ENCODE assay signal across 19 mouse cellular contexts in genomic region chr8:13299571-13299970, GRCm38 (mm10). TPM values are rescaled to one million over a fixed set of nuclear protein-coding genes. Genes with fewer than 3 reads are reported as not detected.
"Had no signal": no experiment of that assay in that cellular context is flagged by ENCODE, and none has a peak within 500 bp of the region (broad histone marks: within the 10 kb centered on the region; RNA-seq: fewer than 3 reads in every experiment).

No protein-coding gene starts in this region.

- DNase-seq: layer of hippocampus, postnatal 36 days; liver, embryonic 13.5 days; lung, adult 2 months; lung, postnatal 14 days; lung, postnatal 4 days; midbrain, embryonic 14.5 days; right cerebral cortex, adult 18-20 months; right cerebral cortex, postnatal 14 days; right cerebral cortex, postnatal 4 days; thymus, adult 18-20 months; thymus, postnatal 36 days had no signal

- H3K27me3 ChIP-seq: hindbrain, embryonic 15.5 days; liver, embryonic 13.5 days had no signal

- H3K9me3 ChIP-seq: hindbrain, embryonic 15.5 days had no signal

- H3K27ac ChIP-seq: hindbrain, embryonic 15.5 days; left cerebral cortex, adult 2 months; liver, embryonic 13.5 days; stomach, postnatal 0 days had no signal

- H3K4me1 ChIP-seq: hindbrain, embryonic 15.5 days; liver, embryonic 13.5 days had no signal

- ATAC-seq: intestine, postnatal 0 days had no signal

- H3K4me3 ChIP-seq: hindbrain, embryonic 15.5 days; left cerebral cortex, adult 2 months; liver, embryonic 13.5 days had no signal

- H3K4me2 ChIP-seq: hindbrain, embryonic 15.5 days; liver, embryonic 13.5 days; midbrain, embryonic 11.5 days had no signal

- H3K9ac ChIP-seq: hindbrain, embryonic 15.5 days; liver, embryonic 13.5 days had no signal

RNA-seq across cellular contexts. Expression of gene Adprhl1, which starts 45.6 kb away (rescaled TPM):
- polyA plus RNA-seq: intestine, postnatal 0 days; limb, embryonic 11.5 days; liver, adult 2 months; midbrain, embryonic 11.5 days; midbrain, embryonic 14.5 days; stomach, embryonic 14.5 days had no signal
